Mouse (Mus musculus): ENCODE data around the gene Zfp566. TPM values are rescaled to one million over a fixed set of nuclear protein-coding genes. Genes with fewer than 3 reads are reported as not detected.

Zfp566 gene
- polyA plus RNA-seq, 1 experiment from 2014 or later = 25.0 TPM

- no peak overlapping the region for H3K4me3 ChIP-seq (replicated peaks)
- no peak for ATAC-seq (ENCODE audit: insufficient number of reproducible peaks, insufficient read depth, low FRiP score, low TSS enrichment, low read depth)
- 8% methylated on average over 3 of the region's 3 CpGs for WGBS
- no peak overlapping the region for H3K9ac ChIP-seq (replicated peaks)
- H3K27me3 ChIP-seq = no peaks in the 10 kb centered on the region
- no peaks in the 10 kb centered on the region for H3K9me3 ChIP-seq
- peak overlapping the region; percentile 41; the same call in 1 of the 2 replicates for H3K27ac ChIP-seq
- H3K4me2 ChIP-seq = no peak overlapping the region
- peaks cover 15% of the 10 kb centered on the region for H3K4me1 ChIP-seq (replicated peaks)
- peaks cover 30% of the 10 kb centered on the region for H3K36me3 ChIP-seq
Measured at GRCm38 (mm10) chr7:30053591-30053990, 36.7 kb downstream of the Zfp566 start.

- Histone ChIP-seq H3K36me3 (peaks cover 11% of the 10 kb centered on the region), H3K27me3 (no peaks in the 10 kb centered on the region), H3K4me1 (replicated peaks) (peaks cover 15% of the 10 kb centered on the region), H3K27ac (peak within 1 kb of the TSS; percentile 88), H3K4me3 (replicated peaks) (peak within 1 kb of the TSS; percentile 74), H3K4me2 (peak within 1 kb of the TSS; percentile 78), H3K9ac (replicated peaks) (peak within 1 kb of the TSS; percentile 81), H3K9me3 (no peaks in the 10 kb centered on the region)
- under 1% methylated on average over 40 of the region's 40 CpGs for WGBS
- ATAC-seq (ENCODE audit: insufficient number of reproducible peaks, insufficient read depth, low FRiP score, low TSS enrichment, low read depth) = peak; percentile 96
Measured at GRCm38 (mm10) chr7:30050882-30051548, 39.3 kb downstream of the Zfp566 start, which contains the start of gene Zfp14. Gene Zfp14, minus strand, starts transcription at chr7:30051380.

GRCm38 (mm10) chr7:30048126-30048525, 42.2 kb downstream of the Zfp566 start:
- H3K27ac ChIP-seq = no peak overlapping the region
- peaks cover 8% of the 10 kb centered on the region for H3K4me1 ChIP-seq (replicated peaks)
- H3K36me3 ChIP-seq = no peaks in the 10 kb centered on the region
- ATAC-seq (ENCODE audit: insufficient number of reproducible peaks, insufficient read depth, low FRiP score, low TSS enrichment, low read depth) = no peak
- no peaks in the 10 kb centered on the region for H3K27me3 ChIP-seq
- no peak overlapping the region for H3K4me3 ChIP-seq (replicated peaks)
- 96% methylated on average over 4 of the region's 4 CpGs for WGBS
- H3K9me3 ChIP-seq = no peaks in the 10 kb centered on the region
- H3K4me2 ChIP-seq = no peak overlapping the region
- no peak overlapping the region for H3K9ac ChIP-seq (replicated peaks)

- no peak overlapping the region for H3K9ac ChIP-seq (replicated peaks)
- WGBS = 55% methylated on average over 9 of the region's 9 CpGs
- H3K27ac ChIP-seq = no peak overlapping the region
- no peak overlapping the region for H3K4me2 ChIP-seq
- 0 out of 2 replicates have a peak, but pooled peaks cover 9% of the 10 kb centered on the region for H3K36me3 ChIP-seq
- H3K27me3 ChIP-seq = no peaks in the 10 kb centered on the region
- H3K4me3 ChIP-seq (replicated peaks) = no peak overlapping the region
- ATAC-seq (ENCODE audit: insufficient number of reproducible peaks, insufficient read depth, low FRiP score, low TSS enrichment, low read depth) = no peak
- no peaks in the 10 kb centered on the region for H3K4me1 ChIP-seq (replicated peaks)
- no peaks in the 10 kb centered on the region for H3K9me3 ChIP-seq
Measured at GRCm38 (mm10) chr7:30044354-30044753, 46.0 kb downstream of the Zfp566 start.

- Histone ChIP-seq H3K9me3 (no peaks in the 10 kb centered on the region), H3K4me1 (replicated peaks) (no peaks in the 10 kb centered on the region), H3K36me3 (peaks cover 22% of the 10 kb centered on the region), H3K9ac (replicated peaks) (no peak overlapping the region), H3K27ac (no peak overlapping the region), H3K27me3 (no peaks in the 10 kb centered on the region), H3K4me3 (replicated peaks) (no peak overlapping the region), H3K4me2 (no peak overlapping the region)
- no peak for ATAC-seq (ENCODE audit: insufficient number of reproducible peaks, insufficient read depth, low FRiP score, low TSS enrichment, low read depth)
- WGBS = 89% methylated on average over 12 of the region's 12 CpGs
Measured at GRCm38 (mm10) chr7:30034331-30034730, 56.0 kb downstream of the Zfp566 start.

- ATAC-seq (ENCODE audit: insufficient number of reproducible peaks, insufficient read depth, low FRiP score, low TSS enrichment, low read depth) = no peak
- no peak overlapping the region for H3K4me2 ChIP-seq
- WGBS = 96% methylated on average over 3 of the region's 3 CpGs
Measured at GRCm38 (mm10) chr7:30031379-30031778, 58.9 kb downstream of the Zfp566 start.

GRCm38 (mm10) chr7:30030677-30031076, 59.6 kb downstream of the Zfp566 start:
- H3K36me3 ChIP-seq = peaks cover 24% of the 10 kb centered on the region; the same call in 1 of the 2 replicates
- peaks cover 9% of the 10 kb centered on the region; the same call in 1 of the 2 replicates for H3K4me1 ChIP-seq (replicated peaks)
- 34% methylated on average over 6 of the region's 6 CpGs for WGBS
- ATAC-seq (ENCODE audit: insufficient number of reproducible peaks, insufficient read depth, low FRiP score, low TSS enrichment, low read depth) = no peak
- H3K9ac ChIP-seq (replicated peaks) = no peak overlapping the region
- H3K9me3 ChIP-seq = no peaks in the 10 kb centered on the region
- H3K27ac ChIP-seq = no peak overlapping the region
- no peak overlapping the region for H3K4me2 ChIP-seq
- no peaks in the 10 kb centered on the region for H3K27me3 ChIP-seq
- H3K4me3 ChIP-seq (replicated peaks) = no peak overlapping the region

More at GRCm38 (mm10) chr7:30031379-30031778, 58.9 kb downstream of the Zfp566 start:
- H3K27ac ChIP-seq = no peak overlapping the region
- peaks cover 6% of the 10 kb centered on the region; the same call in 1 of the 2 replicates for H3K4me1 ChIP-seq (replicated peaks)
- H3K36me3 ChIP-seq = peaks cover 18% of the 10 kb centered on the region; the same call in 1 of the 2 replicates
- H3K4me3 ChIP-seq (replicated peaks) = no peak overlapping the region
- no peak overlapping the region for H3K9ac ChIP-seq (replicated peaks)
- no peaks in the 10 kb centered on the region for H3K9me3 ChIP-seq
- H3K27me3 ChIP-seq = no peaks in the 10 kb centered on the region

- no peak for ATAC-seq (ENCODE audit: insufficient number of reproducible peaks, insufficient read depth, low FRiP score, low TSS enrichment, low read depth)
- Histone ChIP-seq H3K9me3 (no peaks in the 10 kb centered on the region), H3K4me2 (no peak overlapping the region), H3K9ac (replicated peaks) (no peak overlapping the region), H3K27me3 (no peaks in the 10 kb centered on the region), H3K4me1 (replicated peaks) (peaks cover 9% of the 10 kb centered on the region; the same call in 1 of the 2 replicates), H3K27ac (no peak overlapping the region), H3K4me3 (replicated peaks) (no peak overlapping the region), H3K36me3 (peaks cover 44% of the 10 kb centered on the region)
- WGBS = 87% methylated on average over 3 of the region's 3 CpGs
Measured at GRCm38 (mm10) chr7:30028572-30028971, 61.8 kb downstream of the Zfp566 start.

Small RNA genes lying within 50 kb of the gene (microRNA-seq; reads per million reads assigned to microRNA genes)
- gene Gm23368 = not detected

Other genes with a start within 250 kb of the Zfp566 start
- gene Zfp940, start 236.9 kb downstream of the Zfp566 start, polyA plus RNA-seq (2016; fragmentation: Nextera tagmentation; extraction: Ambion mirVana) = 9.0 and 10.2 TPM in 2 replicates
- gene Zfp420, start 230.5 kb downstream of the Zfp566 start, polyA plus RNA-seq (2016; fragmentation: Nextera tagmentation; extraction: Ambion mirVana) = 12.2 TPM in 2 replicates
- gene Zfp27, start 184.0 kb downstream of the Zfp566 start, polyA plus RNA-seq (2016; fragmentation: Nextera tagmentation; extraction: Ambion mirVana) = 12.8 and 13.3 TPM in 2 replicates
- gene Zfp383, start 182.3 kb downstream of the Zfp566 start, polyA plus RNA-seq (2016; fragmentation: Nextera tagmentation; extraction: Ambion mirVana) = 6.7 TPM in 2 replicates
- 15.5 and 18.0 TPM in 2 replicates for gene Zfp74, start 136.4 kb downstream of the Zfp566 start, polyA plus RNA-seq (2016; fragmentation: Nextera tagmentation; extraction: Ambion mirVana)
- gene Zfp568, start 106.6 kb downstream of the Zfp566 start, polyA plus RNA-seq (2016; fragmentation: Nextera tagmentation; extraction: Ambion mirVana) = 31.5 and 33.0 TPM in 2 replicates
- gene Zfp14, start 39.1 kb downstream of the Zfp566 start, polyA plus RNA-seq (2016; fragmentation: Nextera tagmentation; extraction: Ambion mirVana) = 4.7 and 4.8 TPM in 2 replicates
- gene Zfp82, start 17.6 kb downstream of the Zfp566 start, polyA plus RNA-seq (2016; fragmentation: Nextera tagmentation; extraction: Ambion mirVana) = 6.8 and 7.1 TPM in 2 replicates
- 3.4 and 3.7 TPM in 2 replicates for gene Gm26920, start 117 bp downstream of the Zfp566 start, polyA plus RNA-seq (2016; fragmentation: Nextera tagmentation; extraction: Ambion mirVana)
- gene Zfp260, start 4.2 kb upstream of the Zfp566 start, polyA plus RNA-seq (2016; fragmentation: Nextera tagmentation; extraction: Ambion mirVana) = 138 and 146 TPM in 2 replicates
- gene Zfp382, start 31.4 kb upstream of the Zfp566 start, polyA plus RNA-seq (2016; fragmentation: Nextera tagmentation; extraction: Ambion mirVana) = 11.8 and 16.7 TPM in 2 replicates
- 19.1 and 23.0 TPM in 2 replicates for gene Zfp146, start 79.2 kb upstream of the Zfp566 start, polyA plus RNA-seq (2016; fragmentation: Nextera tagmentation; extraction: Ambion mirVana)
- gene Cox7a1, start 93.6 kb upstream of the Zfp566 start, polyA plus RNA-seq (2016; fragmentation: Nextera tagmentation; extraction: Ambion mirVana) = 2.4 and 2.9 TPM in 2 replicates
- 75.6 and 77.9 TPM in 2 replicates for gene Capns1, start 108.3 kb upstream of the Zfp566 start, polyA plus RNA-seq (2016; fragmentation: Nextera tagmentation; extraction: Ambion mirVana)
- 174 and 182 TPM in 2 replicates for gene Polr2i, start 141.4 kb upstream of the Zfp566 start, polyA plus RNA-seq (2016; fragmentation: Nextera tagmentation; extraction: Ambion mirVana)
- 214 and 222 TPM in 2 replicates for gene Tbcb, start 141.7 kb upstream of the Zfp566 start, polyA plus RNA-seq (2016; fragmentation: Nextera tagmentation; extraction: Ambion mirVana)
- not detected in 2 replicates for gene Ovol3, start 145.2 kb upstream of the Zfp566 start, polyA plus RNA-seq (2016; fragmentation: Nextera tagmentation; extraction: Ambion mirVana)
- gene Thap8, start 189.6 kb upstream of the Zfp566 start, polyA plus RNA-seq (2016; fragmentation: Nextera tagmentation; extraction: Ambion mirVana) = 0.15 and 0.26 TPM in 2 replicates
- gene Wdr62, start 189.9 kb upstream of the Zfp566 start, polyA plus RNA-seq (2016; fragmentation: Nextera tagmentation; extraction: Ambion mirVana) = 9.7 and 10.6 TPM in 2 replicates
- 39.7 and 46.6 TPM in 2 replicates for gene Clip3, start 201.2 kb upstream of the Zfp566 start, polyA plus RNA-seq (2016; fragmentation: Nextera tagmentation; extraction: Ambion mirVana)
- gene Alkbh6, start 218.2 kb upstream of the Zfp566 start, polyA plus RNA-seq (2016; fragmentation: Nextera tagmentation; extraction: Ambion mirVana) = 101 TPM in 2 replicates
- 84.6 and 98.6 TPM in 2 replicates for gene Syne4, start 224.3 kb upstream of the Zfp566 start, polyA plus RNA-seq (2016; fragmentation: Nextera tagmentation; extraction: Ambion mirVana)
- gene E130208F15Rik, start 231.2 kb upstream of the Zfp566 start, polyA plus RNA-seq (2016; fragmentation: Nextera tagmentation; extraction: Ambion mirVana) = 0.97 and 5.0 TPM in 2 replicates
- gene Sdhaf1, start 233.4 kb upstream of the Zfp566 start, polyA plus RNA-seq (2016; fragmentation: Nextera tagmentation; extraction: Ambion mirVana) = 20.7 and 23.6 TPM in 2 replicates

Data from limb, embryonic 12.5 days (tissue).